8 mouse cellular contexts compared by ENCODE assay signal in the genomic region with DNA sequence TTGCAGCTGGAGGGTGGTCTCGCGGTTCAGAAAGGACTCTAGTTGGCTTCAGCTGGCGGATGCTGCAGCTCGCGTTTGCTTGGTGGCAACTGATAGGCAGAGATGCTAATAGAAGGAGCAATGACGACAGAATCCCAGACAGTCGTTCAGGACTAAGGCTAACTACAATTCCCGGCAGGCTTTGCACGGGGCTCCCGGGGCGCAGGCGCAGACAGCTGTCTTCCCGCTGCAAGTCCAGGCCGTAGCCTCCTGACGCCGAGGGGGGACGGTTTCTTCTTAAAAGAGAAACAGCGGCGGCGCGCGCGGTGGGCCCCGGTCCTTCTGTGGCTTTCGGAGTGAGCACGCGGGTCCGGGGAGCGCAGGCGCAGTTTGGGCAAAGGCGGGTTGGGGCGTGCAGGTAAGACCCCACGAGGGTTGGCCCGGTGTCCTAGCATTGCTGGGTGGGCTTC. TPM values are rescaled to one million over a fixed set of nuclear protein-coding genes. Genes with fewer than 3 reads are reported as not detected.
DNase-seq lines count a peak whose midpoint lies in the region; ATAC-seq and TF ChIP-seq lines count a peak whose summit lies in the region.

A gene (plus strand): TSS at position 210 of the 449 bp plus-strand sequence.

- H3K9ac ChIP-seq in forebrain, postnatal 0 days = peak within 1 kb of the TSS; percentile 49
- peak within 1 kb of the TSS; percentile 70 for H3K9ac ChIP-seq in lung, embryonic 16.5 days (ENCODE audit: low read length)

- no peaks in the 10 kb centered on the region for H3K27me3 ChIP-seq in G1E (ENCODE audit: insufficient read depth, low read length)
- H3K27me3 ChIP-seq in forebrain, postnatal 0 days (ENCODE audit: insufficient read depth, low read length) = no peaks in the 10 kb centered on the region
- no peaks in the 10 kb centered on the region for H3K27me3 ChIP-seq in lung, embryonic 16.5 days (ENCODE audit: control insufficient read depth, insufficient read depth, low read depth, low read length)

- peak; percentile 89 for DNase-seq in G1E (ENCODE audit: low spot score)
- peak; percentile 96 to 99 for DNase-seq in cerebellum, adult 18-20 months
- peak; percentile 98 for DNase-seq in forebrain, postnatal 0 days
- peak; percentile 94 for DNase-seq in heart, postnatal 4 days
- peak; percentile 93 for DNase-seq in layer of hippocampus, adult 9-10 months (ENCODE audit: low spot score)
- peak; percentile 70 for DNase-seq in ovary, postnatal 10 days (ENCODE audit: low spot score)
- DNase-seq in thymus, postnatal 10 days (ENCODE audit: low spot score in 2 of 2) = peak; percentile 89 to 91

- no peak; the same call in 1 of the 2 replicates for ATAC-seq in G1E (ENCODE audit: extremely low read depth, insufficient number of reproducible peaks, low FRiP score, poor library complexity, severe bottlenecking)
- peak; percentile 90 for ATAC-seq in forebrain, postnatal 0 days
- ATAC-seq in lung, embryonic 16.5 days (ENCODE audit: low read depth) = peak; percentile 67

- H3K4me1 ChIP-seq in G1E (ENCODE audit: insufficient read depth, low read depth, low read length) = peaks cover 37% of the 10 kb centered on the region
- H3K4me1 ChIP-seq in forebrain, postnatal 0 days (ENCODE audit: insufficient read depth) = peaks cover 7% of the 10 kb centered on the region
- H3K4me1 ChIP-seq in lung, embryonic 16.5 days (replicated peaks; ENCODE audit: control insufficient read depth, insufficient read depth, low read length) = peaks cover 4% of the 10 kb centered on the region

- TF ChIP-seq CTCF in G1E (IDR thresholded peaks at IDR 0.05; ENCODE audit: low read depth, low read length) = no peak
- TF ChIP-seq CTCF in forebrain, postnatal 0 days (IDR thresholded peaks at IDR 0.05; ENCODE audit: low read depth) = no peak; the same call in 1 of the 2 replicates

- peak within 1 kb of the TSS; percentile 73 for H3K27ac ChIP-seq in forebrain, postnatal 0 days (ENCODE audit: low read depth, low read length)
- peak within 1 kb of the TSS; percentile 74 for H3K27ac ChIP-seq in lung, embryonic 16.5 days (ENCODE audit: low read length)

- WGBS in forebrain, postnatal 0 days = under 1% methylated on average over 34 of the region's 34 CpGs
- under 1% methylated on average over 34 of the region's 34 CpGs for WGBS in lung, embryonic 16.5 days

- H3K36me3 ChIP-seq in G1E (replicated peaks) = peaks cover 42% of the 10 kb centered on the region
- 0 out of 2 replicates have a peak, but pooled peaks cover 6% of the 10 kb centered on the region for H3K36me3 ChIP-seq in forebrain, postnatal 0 days (ENCODE audit: insufficient read depth)
- no peaks in the 10 kb centered on the region for H3K36me3 ChIP-seq in lung, embryonic 16.5 days (ENCODE audit: control insufficient read depth, insufficient read depth, low read length)

- H3K4me2 ChIP-seq in forebrain, postnatal 0 days (ENCODE audit: low read depth) = peak within 1 kb of the TSS; percentile 74
- peak within 1 kb of the TSS; percentile 89 for H3K4me2 ChIP-seq in lung, embryonic 16.5 days (ENCODE audit: low read depth, low read length)

- no peaks in the 10 kb centered on the region for H3K9me3 ChIP-seq in G1E (replicated peaks)
- H3K9me3 ChIP-seq in forebrain, postnatal 0 days (ENCODE audit: low read length) = no peaks in the 10 kb centered on the region
- H3K9me3 ChIP-seq in lung, embryonic 16.5 days (ENCODE audit: control insufficient read depth, low read length) = no peaks in the 10 kb centered on the region

- peak within 1 kb of the TSS; percentile 82 for H3K4me3 ChIP-seq in G1E (ENCODE audit: low read depth, low read length)
- peak within 1 kb of the TSS; percentile 34 for H3K4me3 ChIP-seq in forebrain, postnatal 0 days (ENCODE audit: low read depth, low read length)
- H3K4me3 ChIP-seq in lung, embryonic 16.5 days (ENCODE audit: low read length) = peak within 1 kb of the TSS; percentile 61

RNA-seq across cellular contexts. Expression of the gene that starts here (rescaled TPM):
- total RNA-seq in G1E (2014; fragmentation: Nextera tagmentation) (14.4 and 17.5 TPM in 2 replicates), G1E (2017) (14.5 and 20.0 TPM in 2 replicates)
- 15.5 and 16.6 TPM in 2 replicates for polyA plus RNA-seq in G1E (2012)
- total RNA-seq in forebrain, postnatal 0 days (2014; rRNA removed) = 25.6 and 30.0 TPM in 2 replicates
- polyA plus RNA-seq in forebrain, postnatal 0 days (2015; fragmentation: Nextera tagmentation; extraction: Ambion mirVana) = 14.8 and 17.7 TPM in 2 replicates
- total RNA-seq in heart, postnatal 4 days (2021) = 1 to 10 TPM; 4.2 to 6.6 TPM
- 23.0 and 24.4 TPM in 2 replicates for polyA plus RNA-seq in lung, embryonic 16.5 days (2015; fragmentation: Nextera tagmentation; extraction: Ambion mirVana)
